Mouse (Mus musculus): ENCODE data around the gene Mup11. TPM values are rescaled to one million over a fixed set of nuclear protein-coding genes. Genes with fewer than 3 reads are reported as not detected.
"Not testable (repeated sequence)": the region's sequence is repeated elsewhere in the genome, so short reads cannot be mapped to it uniquely, and the experiment has no call there.

Gene Mup11
- total RNA-seq (2017): not detected in 2 replicates

GRCm38 (mm10) chr4:60662311-60662710 lies at the start of gene Mup11:
TSS of gene Mup11 (minus strand) at chr4:60662411.
- ATAC-seq (ENCODE audit: extremely low read depth, insufficient number of reproducible peaks, low FRiP score, poor library complexity, severe bottlenecking): not testable (repeated sequence)

Other genes with a start within 250 kb of the Mup11 start
- gene Mup9, start 240.5 kb downstream of the Mup11 start, total RNA-seq (2017): not detected in 2 replicates
- gene Mup1, start 160.5 kb downstream of the Mup11 start, total RNA-seq (2017): not detected in 2 replicates
- gene Mup10, start 80.2 kb downstream of the Mup11 start, total RNA-seq (2017): not detected in 2 replicates
- not detected in 2 replicates for gene Mup12, start 78.9 kb upstream of the Mup11 start, total RNA-seq (2017)
- not detected in 2 replicates for gene Mup22, start 159.1 kb upstream of the Mup11 start, total RNA-seq (2017)

Measured in neutrophil, adult 5-6 weeks (primary cell).